Mouse (Mus musculus): ENCODE measurements at regions not wholly inside any gene's neighbourhood (a gene's known extent, or its start where the extent isn't known, plus 50 kb on each side); places are given as distances from the start of the nearest gene placed in this dataset.

DNA sequence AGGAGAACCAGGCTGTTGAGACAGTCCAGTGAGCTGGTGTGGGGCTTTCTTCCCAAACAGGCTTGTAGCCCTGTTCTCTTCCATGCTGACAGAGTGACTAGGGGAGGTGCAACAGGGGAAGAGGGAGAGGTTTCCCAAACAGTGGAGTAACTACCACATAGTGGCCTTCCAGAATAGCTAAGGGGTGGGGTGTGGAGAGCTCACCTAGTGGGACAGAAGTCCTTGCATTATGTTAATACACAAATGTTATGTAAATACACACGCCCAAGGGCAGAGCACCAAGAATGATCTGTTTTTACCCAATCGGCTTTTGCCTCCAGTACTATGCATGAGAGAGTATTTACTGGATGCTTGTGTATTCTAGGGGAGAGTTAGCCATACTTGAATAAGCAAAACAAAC is 226.6 kb upstream of the Hs6st1 start:
- no peak overlapping the region for H3K27ac ChIP-seq
- peaks cover 9% of the 10 kb centered on the region; the same call in 1 of the 2 replicates for H3K9me3 ChIP-seq
- no peaks in the 10 kb centered on the region for H3K4me1 ChIP-seq (replicated peaks)
- H3K27me3 ChIP-seq (ENCODE audit: insufficient read depth, poor library complexity, severe bottlenecking) = no peaks in the 10 kb centered on the region
- WGBS = 87% methylated on average over 2 of the region's 2 CpGs
- H3K4me3 ChIP-seq = no peak overlapping the region
- H3K36me3 ChIP-seq = no peaks in the 10 kb centered on the region
- no peak for DNase-seq (ENCODE audit: low spot score)

- no peaks in the 10 kb centered on the region for H3K4me1 ChIP-seq (replicated peaks)
- WGBS = 95% methylated on average over 4 of the region's 4 CpGs
Observed at GRCm38 (mm10) chr1:35842707-35843106, 225.5 kb upstream of the Hs6st1 start.

DNA sequence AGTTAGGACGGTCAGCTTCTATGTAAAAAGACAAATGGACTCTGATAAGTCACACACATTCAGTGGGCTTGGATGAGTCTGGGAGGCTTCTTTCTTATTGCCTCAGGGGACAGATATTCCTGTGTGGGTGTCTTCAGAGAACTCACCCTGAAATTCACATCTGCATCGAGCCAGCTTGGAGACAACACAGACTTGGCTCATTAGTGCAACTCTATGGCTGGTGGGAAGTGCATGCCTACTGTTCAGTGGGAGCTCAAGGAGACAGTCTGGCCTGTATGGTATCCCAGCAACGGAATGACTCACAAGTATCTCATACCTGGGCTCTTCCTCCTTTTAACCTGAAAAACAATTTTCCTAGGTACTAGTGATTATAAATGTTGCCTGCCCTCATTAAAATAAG is 224.6 kb upstream of the Hs6st1 start:
- Histone ChIP-seq H3K4me3 (no peak overlapping the region), H3K36me3 (no peaks in the 10 kb centered on the region)
- WGBS = 92% methylated on average over 3 of the region's 3 CpGs

More at GRCm38 (mm10) chr1:35842707-35843106, 225.5 kb upstream of the Hs6st1 start:
- H3K27me3 ChIP-seq (ENCODE audit: insufficient read depth, poor library complexity, severe bottlenecking) = no peaks in the 10 kb centered on the region
- no peak overlapping the region for H3K27ac ChIP-seq
- peaks cover 9% of the 10 kb centered on the region; the same call in 1 of the 2 replicates for H3K9me3 ChIP-seq
- no peaks in the 10 kb centered on the region for H3K36me3 ChIP-seq
- no peak overlapping the region for H3K4me3 ChIP-seq
- no peak for DNase-seq (ENCODE audit: low spot score)

DNA sequence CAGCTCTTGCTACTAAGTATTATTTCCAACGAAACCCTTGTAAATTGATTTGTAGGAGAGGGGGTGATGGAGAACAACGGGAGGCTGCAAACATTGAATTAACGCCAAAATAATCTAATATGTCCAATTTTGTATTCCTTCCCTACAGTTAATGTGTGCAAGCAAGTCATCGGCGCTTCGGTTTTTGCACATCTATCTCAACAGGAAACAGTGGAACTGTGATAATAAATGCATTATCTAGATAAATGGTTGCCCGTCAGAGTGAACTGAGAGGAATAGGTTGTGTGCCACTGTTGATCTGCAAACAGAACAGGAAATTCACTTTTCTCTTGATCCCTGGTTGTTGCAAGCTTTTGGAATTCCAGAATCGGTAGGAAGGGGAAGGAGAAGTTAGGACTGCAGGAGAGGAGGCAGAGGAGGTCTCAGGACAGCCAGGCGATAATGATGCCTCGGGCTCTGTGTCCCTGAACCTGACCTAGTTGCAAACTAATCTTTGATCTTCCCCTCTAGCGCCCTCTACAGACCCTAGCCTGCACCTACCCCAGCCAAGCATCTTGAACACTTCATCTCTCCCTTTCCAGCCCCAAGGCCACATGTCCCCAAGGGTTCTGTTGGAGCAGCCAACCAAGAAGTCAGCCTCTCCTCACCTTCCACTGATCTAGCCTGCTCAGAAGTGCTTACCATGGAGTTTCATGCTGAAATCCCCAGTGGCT is 221.8 kb upstream of the Hs6st1 start:
- no peak overlapping the region for H3K4me3 ChIP-seq
- no peaks in the 10 kb centered on the region for H3K36me3 ChIP-seq
- 71% methylated on average over 11 of the region's 11 CpGs for WGBS
- DNase-seq (ENCODE audit: low spot score) = no peak
- no peak overlapping the region for H3K27ac ChIP-seq
- no peaks in the 10 kb centered on the region for H3K4me1 ChIP-seq (replicated peaks)
- 0 out of 2 replicates have a peak, but pooled peaks cover 1% of the 10 kb centered on the region for H3K9me3 ChIP-seq
- no peaks in the 10 kb centered on the region for H3K27me3 ChIP-seq (ENCODE audit: insufficient read depth, poor library complexity, severe bottlenecking)

More for the DNA sequence above, 224.6 kb upstream of the Hs6st1 start:
- H3K27ac ChIP-seq = no peak overlapping the region
- DNase-seq (ENCODE audit: low spot score) = no peak
- H3K9me3 ChIP-seq = peaks cover 9% of the 10 kb centered on the region; the same call in 1 of the 2 replicates
- no peaks in the 10 kb centered on the region for H3K4me1 ChIP-seq (replicated peaks)
- no peaks in the 10 kb centered on the region for H3K27me3 ChIP-seq (ENCODE audit: insufficient read depth, poor library complexity, severe bottlenecking)

DNA sequence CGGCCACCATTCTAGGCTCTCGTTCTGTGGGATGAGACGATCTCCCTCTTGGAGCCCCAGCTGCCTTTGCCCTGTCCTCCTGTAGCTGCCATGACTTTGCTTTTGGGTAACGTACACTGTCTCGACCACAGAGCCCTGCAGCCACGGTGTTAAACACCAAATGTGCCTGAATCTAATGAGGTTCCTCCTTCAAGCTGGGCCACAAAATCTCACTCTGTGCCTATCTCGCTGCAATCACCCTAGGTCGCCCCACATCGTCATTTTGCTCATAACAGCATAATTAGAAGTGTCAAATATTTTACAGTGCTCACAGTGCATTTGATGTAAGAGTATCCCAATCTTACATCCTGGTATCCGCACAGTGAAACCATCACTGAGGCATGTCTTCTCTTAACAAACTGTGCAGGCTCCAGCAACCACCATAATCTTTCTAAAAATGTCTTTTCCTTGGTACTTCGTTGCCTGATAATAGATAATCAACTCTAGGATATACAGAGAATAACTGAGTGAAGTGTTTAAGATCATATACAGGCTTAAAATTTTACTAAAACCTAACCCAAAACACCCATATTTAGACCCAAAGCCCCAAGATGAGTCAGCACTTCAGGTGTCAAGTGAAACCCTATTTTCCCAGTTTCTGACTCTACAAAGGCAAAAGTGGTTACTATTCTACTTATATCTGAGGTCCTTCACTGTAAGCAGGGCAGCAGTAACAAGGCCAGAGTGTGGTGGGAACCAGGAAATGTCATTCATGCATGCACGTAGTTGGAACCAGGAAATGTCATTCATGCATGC is 219.8 kb upstream of the Hs6st1 start:
- Histone ChIP-seq H3K9me3 (no peaks in the 10 kb centered on the region), H3K27ac (no peak overlapping the region), H3K4me1 (replicated peaks) (no peaks in the 10 kb centered on the region), H3K4me3 (no peak overlapping the region), H3K27me3 (ENCODE audit: insufficient read depth, poor library complexity, severe bottlenecking) (no peaks in the 10 kb centered on the region), H3K36me3 (no peaks in the 10 kb centered on the region)
- DNase-seq (ENCODE audit: low spot score) = no peak
- WGBS = 88% methylated on average over 12 of the region's 12 CpGs

DNA sequence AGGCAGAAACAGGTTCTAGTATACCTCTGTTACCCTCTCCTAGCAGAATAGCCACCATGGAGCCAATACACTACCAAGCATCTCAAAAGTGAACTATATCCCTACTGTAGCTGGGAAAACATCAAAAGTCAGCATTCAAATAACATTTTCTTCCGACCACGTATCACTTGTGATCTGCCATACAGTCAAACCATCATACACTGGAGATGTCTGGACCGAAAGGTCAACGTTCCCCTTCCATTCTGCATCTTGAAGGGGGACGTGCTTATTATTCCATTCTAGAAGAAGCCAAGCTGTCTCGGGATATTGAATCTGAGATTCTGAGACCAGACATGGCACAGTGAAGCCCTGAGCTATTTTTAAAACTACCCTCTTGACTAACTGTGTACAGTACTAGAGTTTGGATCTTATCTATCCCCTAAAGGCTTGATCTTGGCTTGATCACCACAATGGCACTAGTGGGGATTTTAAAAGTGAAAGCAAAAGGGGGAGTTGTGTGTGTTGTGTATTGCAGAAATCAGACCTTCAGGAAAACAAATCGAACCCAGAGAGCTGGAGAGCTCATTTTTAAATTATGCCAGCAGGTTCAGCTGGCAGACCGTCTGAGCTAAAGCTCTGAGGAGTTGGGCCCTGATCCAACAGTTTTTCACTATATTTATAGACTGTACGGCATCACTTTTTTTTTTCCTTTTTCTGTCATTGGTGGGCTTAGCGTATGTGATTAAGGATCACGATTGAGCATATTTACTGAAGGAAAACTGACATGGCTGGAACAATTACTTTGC is 218.6 kb upstream of the Hs6st1 start:
- no peaks in the 10 kb centered on the region for H3K27me3 ChIP-seq (ENCODE audit: insufficient read depth, poor library complexity, severe bottlenecking)
- H3K27ac ChIP-seq = no peak overlapping the region
- no peaks in the 10 kb centered on the region for H3K4me1 ChIP-seq (replicated peaks)
- no peak overlapping the region for H3K4me3 ChIP-seq
- 93% methylated on average over 11 of the region's 11 CpGs for WGBS
- H3K9me3 ChIP-seq = no peaks in the 10 kb centered on the region
- no peak for DNase-seq (ENCODE audit: low spot score)
- H3K36me3 ChIP-seq = no peaks in the 10 kb centered on the region

GRCm38 (mm10) chr1:35850191-35850545 is 218.0 kb upstream of the Hs6st1 start:
- WGBS = 92% methylated on average over 8 of the region's 8 CpGs
- Histone ChIP-seq H3K27me3 (ENCODE audit: insufficient read depth, poor library complexity, severe bottlenecking) (no peaks in the 10 kb centered on the region), H3K4me3 (no peak overlapping the region), H3K9me3 (no peaks in the 10 kb centered on the region), H3K4me1 (replicated peaks) (no peaks in the 10 kb centered on the region), H3K27ac (no peak overlapping the region), H3K36me3 (no peaks in the 10 kb centered on the region)
- DNase-seq (ENCODE audit: low spot score) = no peak

DNA sequence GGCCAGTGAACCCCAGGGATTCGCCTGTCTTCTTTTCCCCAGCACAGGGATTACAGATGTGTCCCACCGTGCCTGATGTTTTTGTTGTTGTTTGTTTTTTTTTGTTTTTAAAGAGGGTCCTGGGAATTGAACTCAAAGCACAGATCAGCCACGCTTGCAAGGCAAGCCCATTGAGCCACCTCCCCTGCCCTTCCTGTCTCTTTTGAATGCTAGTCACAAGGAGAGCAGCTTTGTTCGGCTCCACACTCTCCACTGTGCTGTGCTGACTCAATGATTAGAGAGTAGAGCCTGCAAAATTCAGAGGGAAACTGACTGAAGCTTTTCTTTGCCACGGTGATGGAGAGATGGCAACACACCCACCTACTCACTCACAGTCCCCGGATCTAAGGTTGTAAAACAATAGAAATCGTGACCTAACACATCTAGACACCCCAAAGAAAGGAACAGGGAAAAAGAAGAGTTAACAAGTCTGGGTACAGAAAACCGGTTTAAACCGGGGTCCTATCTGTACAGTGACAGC is 217.6 kb upstream of the Hs6st1 start:
- Histone ChIP-seq H3K36me3 (no peaks in the 10 kb centered on the region), H3K9me3 (no peaks in the 10 kb centered on the region), H3K4me1 (replicated peaks) (no peaks in the 10 kb centered on the region), H3K27me3 (ENCODE audit: insufficient read depth, poor library complexity, severe bottlenecking) (no peaks in the 10 kb centered on the region), H3K27ac (no peak overlapping the region), H3K4me3 (no peak overlapping the region)
- DNase-seq (ENCODE audit: low spot score) = no peak
- WGBS = 68% methylated on average over 9 of the region's 9 CpGs

DNA sequence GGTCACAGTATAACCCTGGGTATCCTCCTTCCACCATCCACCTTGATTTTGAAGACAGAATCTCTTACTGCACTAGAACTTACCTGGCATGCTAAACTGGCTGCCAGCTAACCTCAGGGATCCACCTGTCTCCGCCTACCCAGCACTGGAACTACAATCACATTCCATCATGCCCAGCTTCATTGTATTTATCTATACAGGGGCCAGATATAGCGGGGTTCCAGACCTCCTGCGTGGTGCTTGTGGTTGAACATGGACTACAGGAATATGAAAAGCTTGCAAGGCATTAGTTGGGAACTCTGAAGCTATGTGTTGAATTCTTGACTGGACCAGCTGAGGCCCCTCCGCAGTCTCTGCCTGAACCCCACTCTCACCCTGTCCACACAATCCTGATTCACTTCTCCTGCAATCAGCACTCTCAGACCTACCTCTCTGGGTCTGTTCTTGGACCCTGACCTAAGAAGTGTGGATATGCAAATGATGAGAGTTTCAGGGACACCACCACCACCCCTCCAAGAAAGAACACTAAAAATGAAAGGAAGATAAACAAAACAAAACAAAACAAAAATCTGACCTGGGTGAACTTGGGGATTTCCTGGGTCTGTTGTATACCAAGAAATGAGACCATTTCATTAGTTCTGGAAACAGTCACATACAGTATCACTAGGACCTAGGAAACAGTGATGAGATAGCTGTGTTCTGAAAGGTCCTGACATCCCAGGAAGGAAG is 216.4 kb upstream of the Hs6st1 start:
- no peaks in the 10 kb centered on the region for H3K36me3 ChIP-seq
- DNase-seq (ENCODE audit: low spot score) = no peak
- H3K27ac ChIP-seq = no peak overlapping the region
- no peaks in the 10 kb centered on the region for H3K9me3 ChIP-seq
- WGBS = 91% methylated on average over 4 of the region's 4 CpGs
- no peaks in the 10 kb centered on the region for H3K27me3 ChIP-seq (ENCODE audit: insufficient read depth, poor library complexity, severe bottlenecking)
- no peak overlapping the region for H3K4me3 ChIP-seq
- H3K4me1 ChIP-seq (replicated peaks) = 0 out of 2 replicates have a peak, but pooled peaks cover 4% of the 10 kb centered on the region

DNA sequence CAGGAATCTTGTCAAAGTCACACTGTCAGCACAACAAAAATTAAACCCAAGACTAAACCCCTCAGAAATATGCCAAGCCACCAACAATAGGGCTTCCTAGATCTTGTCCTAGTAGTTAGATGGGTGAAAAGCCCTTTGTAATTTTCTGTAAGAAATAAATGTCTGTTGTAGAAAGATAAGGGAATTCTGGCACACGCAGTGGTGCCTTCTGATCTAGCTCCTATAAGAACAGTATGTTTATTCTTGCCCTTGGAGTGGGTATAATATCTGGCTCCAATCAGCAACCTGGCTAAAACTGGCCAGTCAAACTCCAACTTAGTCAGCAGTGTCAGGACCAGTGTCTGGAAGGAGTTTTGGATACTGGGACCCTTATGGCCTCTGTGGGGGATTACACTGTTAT is 215.2 kb upstream of the Hs6st1 start:
- DNase-seq (ENCODE audit: low spot score) = no peak
- no peaks in the 10 kb centered on the region for H3K27me3 ChIP-seq (ENCODE audit: insufficient read depth, poor library complexity, severe bottlenecking)
- H3K4me1 ChIP-seq (replicated peaks) = 0 out of 2 replicates have a peak, but pooled peaks cover 4% of the 10 kb centered on the region
- no peaks in the 10 kb centered on the region for H3K36me3 ChIP-seq
- H3K9me3 ChIP-seq = no peaks in the 10 kb centered on the region
- WGBS = 84% methylated on average over 1 of the region's 1 CpGs
- no peak overlapping the region for H3K4me3 ChIP-seq
- H3K27ac ChIP-seq = no peak overlapping the region

- whole genome bisulfite sequencing = 90% methylated on average over 4 of the region's 4 CpGs
- no peaks in the 10 kb centered on the region for H3K27me3 ChIP-seq (ENCODE audit: insufficient read depth, poor library complexity, severe bottlenecking)
- no peak for DNase-seq (ENCODE audit: low spot score)
- H3K27ac ChIP-seq = no peak overlapping the region
- H3K36me3 ChIP-seq = no peaks in the 10 kb centered on the region
- no peaks in the 10 kb centered on the region for H3K9me3 ChIP-seq
- 0 out of 2 replicates have a peak, but pooled peaks cover 4% of the 10 kb centered on the region for H3K4me1 ChIP-seq (replicated peaks)
- H3K4me3 ChIP-seq = no peak overlapping the region
Observed at GRCm38 (mm10) chr1:35855650-35856049, 212.6 kb upstream of the Hs6st1 start.

GRCm38 (mm10) chr1:35858342-35858741 is 209.9 kb upstream of the Hs6st1 start:
- no peaks in the 10 kb centered on the region for H3K36me3 ChIP-seq
- no peaks in the 10 kb centered on the region for H3K9me3 ChIP-seq
- 76% methylated on average over 3 of the region's 3 CpGs for whole genome bisulfite sequencing
- no peak overlapping the region for H3K4me3 ChIP-seq
- no peaks in the 10 kb centered on the region for H3K27me3 ChIP-seq (ENCODE audit: insufficient read depth, poor library complexity, severe bottlenecking)
- H3K4me1 ChIP-seq (replicated peaks) = 0 out of 2 replicates have a peak, but pooled peaks cover 4% of the 10 kb centered on the region
- H3K27ac ChIP-seq = no peak overlapping the region
- no peak for DNase-seq (ENCODE audit: low spot score)
